Mouse (Mus musculus) liver, embryonic 16.5 days (tissue): Measurements from ENCODE around the gene Chmp6. TPM values are rescaled to one million over a fixed set of nuclear protein-coding genes. Genes with fewer than 3 reads are reported as not detected.

Experiments
- ATAC-seq: fragments of 200-750 bp; cut with Nextera tagmentation; 2 replicates; pipeline ENCODE4 v1.8.0; 2017; ENCODE audit warnings: low read depth, mild to moderate bottlenecking, moderate number of reproducible peaks, moderate library complexity
- H3K27ac ChIP-seq: fragments of 300-500 bp; sonication (generic); 2 replicates; pipeline ENCODE4 v1.5.1; 2014; ENCODE audit warnings: mild to moderate bottlenecking, low read length
- H3K27me3 ChIP-seq: fragments of 300-500 bp; sonication (generic); 2 replicates; pipeline ENCODE4 v1.6.1; 2014; ENCODE audit warnings: low read depth, low read length, mixed read lengths; ENCODE audit not compliant: control insufficient read depth, insufficient read depth
- H3K36me3 ChIP-seq: fragments of 300-500 bp; sonication (generic); 2 replicates; pipeline ENCODE4 v1.6.1; 2014; ENCODE audit warnings: mild to moderate bottlenecking; ENCODE audit not compliant: control insufficient read depth, insufficient read depth
- H3K4me1 ChIP-seq: fragments of 300-500 bp; sonication (generic); 2 replicates; pipeline ENCODE4 v1.6.1; 2014; ENCODE audit warnings: low read depth, low read length, mixed read lengths; ENCODE audit not compliant: control insufficient read depth
- H3K4me2 ChIP-seq: fragments of 300-500 bp; sonication (generic); 2 replicates; pipeline ENCODE4 v1.6.1; 2014; ENCODE audit warnings: low read depth, low read length, mixed read lengths
- H3K4me3 ChIP-seq: fragments of 300-500 bp; sonication (generic); 2 replicates; pipeline ENCODE4 v1.5.1; 2014; ENCODE audit warnings: low read depth, mild to moderate bottlenecking, low read length
- H3K9ac ChIP-seq: fragments of 300-500 bp; sonication (generic); 2 replicates; pipeline ENCODE4 v1.6.1; 2014; ENCODE audit warnings: low read depth, low read length
- H3K9me3 ChIP-seq: fragments of 300-500 bp; sonication (generic); replicated peaks from 2 replicates; pipeline ENCODE4 v1.6.1; 2016; ENCODE audit warnings: low read length; ENCODE audit not compliant: control insufficient read depth
- WGBS: fragments of 180-500 bp; shearing (Covaris S2); extraction: QIAGEN DNeasy Blood & Tissue Kit; methylation state at CpG from one replicate; pipeline ENCODE4 v1.1.7; 2014; ENCODE audit not compliant: insufficient replicate concordance; 5-methylcytosine and 5-hydroxymethylcytosine counted together
- polyA plus RNA-seq: library from polyadenylated mRNA; unstranded; fragments of >200 nt; fragmentation: Nextera tagmentation; extraction: Ambion mirVana; gene quantifications from 2 replicates; pipeline ENCODE4 v1.2.1, GENCODE M21; 2015

Chmp6 gene
- polyA plus RNA-seq, 1 experiment from 2014 or later, result 25.4 TPM

DNA sequence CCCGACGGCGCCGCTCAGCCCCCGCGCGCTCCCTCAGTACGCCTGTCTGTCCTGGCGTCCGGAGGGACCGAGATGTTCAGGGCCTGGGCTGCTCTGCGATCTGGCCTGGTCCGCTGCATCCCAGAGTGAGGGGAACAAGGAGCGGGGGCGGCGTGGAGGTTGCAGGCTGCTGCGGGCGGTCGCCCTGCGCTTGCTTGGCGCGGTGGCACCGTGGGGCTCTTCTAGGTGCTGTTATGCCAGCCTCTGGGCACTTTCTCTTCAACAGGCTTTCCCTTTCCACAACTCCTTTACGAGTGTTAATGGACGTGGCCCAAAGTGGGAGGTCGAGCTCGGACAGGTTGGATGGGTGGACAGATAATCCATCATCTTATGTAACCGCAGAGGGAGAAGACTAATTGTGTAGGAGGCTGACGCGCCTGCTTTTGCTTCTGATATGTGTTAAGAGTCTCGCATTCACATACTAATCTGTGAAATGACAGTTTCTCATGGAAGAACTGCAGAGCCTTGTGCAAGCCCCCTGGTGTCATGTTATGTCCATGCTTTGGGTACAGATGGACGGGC lies 30.3 kb downstream of the Chmp6 start:
- no peaks in the 10 kb centered on the region for H3K36me3 ChIP-seq
- peak overlapping the region; percentile 70 for H3K9ac ChIP-seq
- H3K4me3 ChIP-seq, result peak overlapping the region; percentile 69
- H3K27me3 ChIP-seq, result peaks cover 41% of the 10 kb centered on the region
- peaks cover 36% of the 10 kb centered on the region for H3K4me1 ChIP-seq
- H3K27ac ChIP-seq, result no peak overlapping the region
- ATAC-seq, result no peak
- peak overlapping the region; percentile 91 for H3K4me2 ChIP-seq
- WGBS, result 3% methylated on average over 31 of the region's 32 CpGs
- no peaks in the 10 kb centered on the region for H3K9me3 ChIP-seq

DNA sequence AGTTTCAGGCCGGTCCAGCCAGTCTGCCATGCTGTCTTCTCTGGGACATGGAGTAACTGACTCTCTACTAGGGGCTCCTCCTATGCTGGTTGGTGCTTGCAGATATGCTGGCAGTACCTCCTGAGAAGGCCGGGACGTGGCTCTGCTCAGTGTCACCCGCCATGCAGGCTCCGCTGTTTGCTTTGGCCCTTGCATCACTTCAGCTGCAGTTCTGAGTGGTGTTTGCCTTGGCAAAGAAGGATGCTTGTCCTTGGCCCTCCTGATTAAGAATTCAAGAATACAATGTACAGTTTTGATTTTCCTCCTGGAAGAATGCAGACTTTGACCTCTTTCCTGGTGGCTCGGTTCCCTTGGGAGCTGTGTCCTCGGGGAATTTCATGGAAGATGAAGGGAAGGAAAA lies 32.1 kb downstream of the Chmp6 start:
- H3K4me2 ChIP-seq, result peak overlapping the region; percentile 91
- peaks cover 41% of the 10 kb centered on the region for H3K27me3 ChIP-seq
- 61% methylated on average over 7 of the region's 7 CpGs for WGBS
- no peak overlapping the region for H3K27ac ChIP-seq
- no peak overlapping the region for H3K9ac ChIP-seq
- no peaks in the 10 kb centered on the region for H3K36me3 ChIP-seq
- H3K4me3 ChIP-seq, result no peak overlapping the region
- H3K9me3 ChIP-seq, result no peaks in the 10 kb centered on the region
- ATAC-seq, result no peak
- peaks cover 30% of the 10 kb centered on the region for H3K4me1 ChIP-seq

DNA sequence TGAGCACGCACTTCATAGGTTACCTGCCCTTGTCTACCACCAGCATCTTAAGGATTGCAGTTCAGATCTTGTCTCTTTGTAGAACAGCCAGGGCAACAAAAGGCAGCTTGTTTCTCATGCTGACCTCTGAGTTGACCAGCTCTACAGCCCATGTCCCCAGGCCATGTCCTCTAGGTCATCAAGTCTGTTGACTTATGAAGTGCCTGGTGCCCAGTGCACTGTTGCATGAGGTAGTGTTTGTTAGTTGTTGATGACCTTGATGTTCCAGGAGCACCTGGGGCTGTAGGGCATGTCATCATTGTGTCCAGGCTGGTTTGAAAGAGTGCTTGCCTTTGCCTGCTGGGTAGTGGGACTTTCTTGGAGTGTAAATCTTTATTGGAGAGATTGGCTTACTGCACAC lies 34.2 kb downstream of the Chmp6 start:
- peak; percentile 55 for ATAC-seq
- peaks cover 23% of the 10 kb centered on the region for H3K4me1 ChIP-seq
- H3K27me3 ChIP-seq, result peaks cover 26% of the 10 kb centered on the region
- H3K36me3 ChIP-seq, result no peaks in the 10 kb centered on the region
- H3K9me3 ChIP-seq, result no peaks in the 10 kb centered on the region
- peak overlapping the region; percentile 15; the same call in 1 of the 2 replicates for H3K9ac ChIP-seq
- H3K4me2 ChIP-seq, result 0 out of 2 replicates have a peak overlapping the region, but pooled peaks have one; percentile 14
- H3K4me3 ChIP-seq, result no peak overlapping the region
- H3K27ac ChIP-seq, result peak overlapping the region; percentile 70
- WGBS, result 82% methylated on average over 1 of the region's 1 CpGs

DNA sequence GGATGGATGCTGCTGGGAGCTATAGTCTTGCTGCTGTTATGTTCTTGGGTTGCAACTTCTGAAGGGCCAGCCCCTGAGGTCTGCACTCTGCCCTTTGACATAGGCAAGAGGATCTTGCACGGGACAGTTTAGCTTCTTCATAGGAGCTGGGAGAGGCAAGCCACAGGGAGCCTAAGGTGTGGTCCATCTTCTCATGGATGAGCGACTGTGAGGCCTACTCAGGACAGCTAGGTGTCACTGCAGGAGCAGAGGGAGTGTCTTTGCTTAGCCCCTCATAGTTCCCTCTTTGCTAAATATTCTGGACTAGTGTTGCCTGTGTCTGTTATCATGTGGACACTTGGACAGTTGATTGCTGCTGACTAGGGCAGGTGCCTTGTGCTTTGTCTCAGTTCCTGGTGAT lies 34.7 kb downstream of the Chmp6 start:
- H3K9me3 ChIP-seq, result no peaks in the 10 kb centered on the region
- peak overlapping the region; percentile 70 for H3K27ac ChIP-seq
- H3K9ac ChIP-seq, result peak overlapping the region; percentile 15; the same call in 1 of the 2 replicates
- no peak overlapping the region for H3K4me3 ChIP-seq
- peaks cover 21% of the 10 kb centered on the region for H3K4me1 ChIP-seq
- H3K27me3 ChIP-seq, result peaks cover 25% of the 10 kb centered on the region
- H3K36me3 ChIP-seq, result no peaks in the 10 kb centered on the region
- no peak for ATAC-seq
- H3K4me2 ChIP-seq, result no peak overlapping the region
- 47% methylated on average over 2 of the region's 2 CpGs for WGBS

DNA sequence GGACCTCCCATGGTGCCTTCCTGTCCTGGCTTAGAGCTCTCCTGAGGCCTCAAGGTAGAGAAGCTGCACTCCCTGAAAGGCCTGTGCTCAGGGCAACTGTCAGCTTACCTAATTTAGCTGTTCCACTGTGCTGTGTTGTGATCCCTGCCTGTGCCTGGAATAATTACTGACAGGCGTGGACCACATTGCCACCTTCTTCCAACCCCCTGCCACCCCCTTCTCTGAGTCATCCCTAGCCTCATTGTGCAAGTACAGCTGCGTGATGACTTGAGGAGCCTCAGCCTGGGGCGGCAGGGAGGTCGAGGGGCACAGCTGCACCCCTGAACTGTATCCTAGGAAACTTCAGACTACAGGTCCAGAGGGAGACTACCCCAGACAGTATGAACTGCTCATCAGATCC lies 35.1 kb downstream of the Chmp6 start:
- Histone ChIP-seq H3K4me1 (peaks cover 20% of the 10 kb centered on the region), H3K36me3 (no peaks in the 10 kb centered on the region), H3K4me2 (no peak overlapping the region), H3K27ac (no peak overlapping the region; the same call in 1 of the 2 replicates), H3K9ac (0 out of 2 replicates have a peak overlapping the region, but pooled peaks have one; percentile 9), H3K27me3 (peaks cover 21% of the 10 kb centered on the region), H3K9me3 (no peaks in the 10 kb centered on the region), H3K4me3 (no peak overlapping the region)
- 46% methylated on average over 4 of the region's 4 CpGs for WGBS
- no peak for ATAC-seq

DNA sequence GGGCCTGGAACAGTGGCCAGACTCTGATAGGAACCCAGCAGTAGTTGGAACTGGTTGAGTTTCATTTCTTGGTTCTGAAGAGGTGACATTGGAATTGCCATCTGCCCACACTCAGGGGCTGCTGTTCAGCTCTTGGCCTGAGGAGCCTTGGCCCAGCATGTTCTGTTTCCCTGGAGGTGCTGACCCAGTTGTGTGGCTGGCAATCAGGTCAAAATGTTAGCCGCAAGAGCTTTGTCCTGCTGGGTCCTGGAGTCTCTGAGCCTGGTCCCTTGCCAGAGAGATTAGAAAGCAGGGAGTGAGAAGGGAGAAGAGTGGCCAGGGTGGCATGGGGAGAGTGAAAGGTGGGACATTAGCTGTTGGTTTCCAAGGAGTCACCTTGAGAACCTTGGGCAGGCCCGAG lies 35.6 kb downstream of the Chmp6 start:
- no peak overlapping the region for H3K4me2 ChIP-seq
- WGBS, result 59% methylated on average over 2 of the region's 2 CpGs
- H3K27me3 ChIP-seq, result peaks cover 16% of the 10 kb centered on the region
- H3K36me3 ChIP-seq, result no peaks in the 10 kb centered on the region
- no peak overlapping the region for H3K27ac ChIP-seq
- no peaks in the 10 kb centered on the region for H3K9me3 ChIP-seq
- H3K9ac ChIP-seq, result no peak overlapping the region
- no peak for ATAC-seq
- H3K4me3 ChIP-seq, result no peak overlapping the region
- peaks cover 21% of the 10 kb centered on the region for H3K4me1 ChIP-seq

DNA sequence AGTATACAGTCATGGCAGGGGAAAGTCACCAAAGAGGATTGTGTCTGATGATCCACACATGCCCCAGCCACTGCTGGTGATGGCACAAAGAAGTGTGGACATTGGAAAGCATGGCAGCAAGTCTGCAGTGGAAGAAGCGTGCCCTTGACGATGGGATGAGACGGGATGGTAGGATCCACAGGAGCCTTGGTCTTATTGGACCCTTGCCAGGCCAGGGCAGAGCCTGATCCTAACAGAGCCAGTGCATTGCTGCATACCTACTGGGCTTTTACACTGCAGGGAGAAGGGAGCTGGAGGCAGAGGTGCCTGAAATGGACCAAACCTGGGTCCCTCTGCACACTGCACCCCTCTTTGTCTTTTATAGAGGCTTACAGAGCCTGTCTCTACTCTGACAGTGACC lies 37.3 kb downstream of the Chmp6 start:
- no peak overlapping the region for H3K27ac ChIP-seq
- peaks cover 32% of the 10 kb centered on the region for H3K4me1 ChIP-seq
- no peak overlapping the region for H3K4me3 ChIP-seq
- 81% methylated on average over 3 of the region's 3 CpGs for WGBS
- H3K4me2 ChIP-seq, result no peak overlapping the region
- ATAC-seq, result no peak
- no peak overlapping the region for H3K9ac ChIP-seq
- H3K27me3 ChIP-seq, result no peaks in the 10 kb centered on the region
- no peaks in the 10 kb centered on the region for H3K36me3 ChIP-seq
- no peaks in the 10 kb centered on the region for H3K9me3 ChIP-seq

DNA sequence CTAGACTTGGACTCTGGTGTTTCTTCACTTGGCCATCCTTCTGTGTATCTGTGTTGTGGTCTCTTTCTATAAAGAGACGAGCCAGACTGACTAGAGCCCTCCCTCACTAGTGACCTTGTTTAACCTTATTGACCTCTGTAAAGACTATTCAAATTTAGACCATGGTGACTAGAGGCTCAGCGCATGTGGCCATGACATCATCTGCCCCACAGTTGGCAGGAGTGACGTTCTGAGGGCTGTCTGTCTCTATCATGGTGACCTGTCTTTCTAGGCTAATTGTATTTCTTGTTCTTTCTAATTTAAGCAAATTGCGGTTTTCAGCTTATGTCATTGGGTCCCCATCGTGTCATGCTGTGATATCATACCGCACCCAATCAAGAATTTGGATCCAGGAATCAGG lies 38.1 kb downstream of the Chmp6 start:
- H3K4me2 ChIP-seq, result no peak overlapping the region
- H3K27me3 ChIP-seq, result no peaks in the 10 kb centered on the region
- ATAC-seq, result no peak
- H3K9me3 ChIP-seq, result no peaks in the 10 kb centered on the region
- WGBS, result 58% methylated on average over 6 of the region's 6 CpGs
- H3K36me3 ChIP-seq, result no peaks in the 10 kb centered on the region
- H3K27ac ChIP-seq, result no peak overlapping the region
- H3K4me3 ChIP-seq, result no peak overlapping the region
- H3K4me1 ChIP-seq, result peaks cover 37% of the 10 kb centered on the region
- no peak overlapping the region for H3K9ac ChIP-seq

DNA sequence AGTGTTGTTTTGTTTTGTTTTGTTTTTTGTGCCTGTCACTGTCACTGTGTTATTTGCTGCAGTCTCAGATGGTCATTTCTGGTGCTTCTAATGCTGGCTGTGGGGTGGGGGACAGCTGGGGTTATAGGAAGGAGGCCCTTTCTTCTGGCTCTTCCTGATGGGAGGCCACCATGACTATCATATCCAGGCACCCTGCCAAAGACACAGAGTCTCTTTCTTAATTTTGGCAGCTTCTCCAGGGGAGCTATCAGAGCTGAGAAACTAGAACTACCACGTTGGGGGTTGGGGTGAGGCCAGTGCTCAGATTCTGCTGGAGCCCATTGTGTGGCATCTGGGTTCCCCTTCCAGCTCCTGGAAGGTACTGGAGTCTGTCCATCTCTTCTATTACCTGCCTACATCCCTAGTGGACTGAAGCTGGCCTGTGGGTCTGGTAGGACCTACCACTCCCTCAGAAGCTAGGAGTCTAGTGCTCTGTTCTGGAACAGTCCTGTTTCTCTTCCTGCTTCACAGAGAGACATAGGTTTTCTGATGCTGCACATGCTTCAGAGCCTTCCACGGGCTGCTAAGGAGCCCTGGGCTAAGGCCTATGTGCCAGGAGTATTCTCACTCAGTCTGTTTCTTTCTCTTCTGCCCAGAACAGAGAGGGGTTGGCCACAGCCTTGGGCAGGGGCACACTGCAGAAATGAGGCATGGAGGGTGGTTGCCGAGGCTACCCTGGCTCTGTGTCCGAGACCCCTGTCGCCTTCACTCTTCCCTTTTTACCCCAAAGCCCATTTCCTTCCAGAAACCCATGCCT lies 39.4 kb downstream of the Chmp6 start:
- no peak overlapping the region for H3K9ac ChIP-seq
- WGBS, result 31% methylated on average over 5 of the region's 5 CpGs
- no peak for ATAC-seq

More for the DNA sequence above, 39.4 kb downstream of the Chmp6 start:
- Histone ChIP-seq H3K4me1 (peaks cover 36% of the 10 kb centered on the region), H3K4me3 (no peak overlapping the region), H3K4me2 (no peak overlapping the region), H3K27ac (no peak overlapping the region), H3K27me3 (no peaks in the 10 kb centered on the region), H3K36me3 (no peaks in the 10 kb centered on the region), H3K9me3 (no peaks in the 10 kb centered on the region)
